ENCODE assay signal across 11 mouse cellular contexts in the genomic region with DNA sequence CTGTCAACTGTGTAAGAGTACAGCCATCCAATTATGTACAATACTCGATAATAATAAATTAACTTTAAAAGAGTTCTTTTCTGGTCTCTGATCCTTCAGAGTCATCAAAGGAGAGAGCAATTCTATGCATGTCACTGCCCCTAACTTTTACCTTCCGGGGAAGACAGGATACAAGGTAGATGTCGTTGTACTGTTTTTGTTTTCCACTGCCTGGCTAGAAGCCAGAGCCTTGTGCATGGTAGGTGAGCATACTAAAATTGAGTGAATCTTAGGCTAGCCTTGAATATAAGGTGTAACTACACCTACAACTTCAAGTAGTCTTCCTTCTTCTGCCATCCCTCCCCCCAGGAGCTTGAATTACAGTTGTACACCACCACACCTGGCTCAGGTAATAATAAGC. TPM values are rescaled to one million over a fixed set of nuclear protein-coding genes. Genes with fewer than 3 reads are reported as not detected.
DNase-seq lines count a peak whose midpoint lies in the region; ATAC-seq and TF ChIP-seq lines count a peak whose summit lies in the region.
"Had no signal": no experiment of that assay in that cellular context is flagged by ENCODE, and none has a peak within 500 bp of the region (broad histone marks: within the 10 kb centered on the region; RNA-seq: fewer than 3 reads in every experiment).

No protein-coding gene starts in this region.

- no peaks in the 10 kb centered on the region for H3K9me3 ChIP-seq in kidney, postnatal 0 days (replicated peaks; ENCODE audit: low read length)

- no peaks in the 10 kb centered on the region for H3K36me3 ChIP-seq in kidney, postnatal 0 days (ENCODE audit: insufficient read depth, low read length)

- no peaks in the 10 kb centered on the region for H3K27me3 ChIP-seq in kidney, postnatal 0 days (ENCODE audit: insufficient read depth, low read length)

- H3K4me3 ChIP-seq in kidney, postnatal 0 days (replicated peaks; ENCODE audit: low read depth, low read length): no peak overlapping the region
- peak overlapping the region; percentile 46 for H3K4me3 ChIP-seq in bone marrow, adult 2 months (replicated peaks; ENCODE audit: control insufficient read depth, low read depth, low read length)

- ATAC-seq in kidney, postnatal 0 days (replicated peaks; ENCODE audit: low FRiP score, low read depth): no peak
- no peak for ATAC-seq in monocyte, adult 5-6 weeks (replicated peaks; ENCODE audit: insufficient number of reproducible peaks, low FRiP score, low TSS enrichment, poor library complexity, severe bottlenecking)

- whole genome bisulfite sequencing in kidney, postnatal 0 days: 60% methylated on average over 3 of the region's 3 CpGs
- WGBS in bone marrow, adult 2 months: 51% methylated on average over 3 of the region's 3 CpGs

- H3K27ac ChIP-seq in kidney, postnatal 0 days: no peak overlapping the region
- no peak overlapping the region for H3K27ac ChIP-seq in bone marrow, adult 2 months (ENCODE audit: control insufficient read depth, insufficient read depth, low read depth, low read length, poor library complexity)

- no peak for TF ChIP-seq POLR2A in bone marrow, adult 2 months (IDR thresholded peaks at IDR 0.05; ENCODE audit: borderline replicate concordance, control insufficient read depth, low read depth, low read length)

- peaks cover 10% of the 10 kb centered on the region; the same call in 1 of the 2 replicates for H3K4me1 ChIP-seq in kidney, postnatal 0 days (replicated peaks; ENCODE audit: insufficient read depth, low read length)
- peaks cover 1% of the 10 kb centered on the region; the same call in 1 of the 2 replicates for H3K4me1 ChIP-seq in bone marrow, adult 2 months (ENCODE audit: control insufficient read depth, insufficient read depth, low read length)

- no peak for DNase-seq in kidney, postnatal 0 days (ENCODE audit: low spot score)
- DNase-seq in kidney, adult 8-10 months: no peak
- DNase-seq in CD4-positive, CD25-positive, alpha-beta regulatory T cell, adult 2 months (ENCODE audit: low read depth, low spot score): peak; percentile 46
- DNase-seq in induced T-regulatory cell, adult 2 months (ENCODE audit: low read depth): peak; percentile 67
- DNase-seq in embryo, embryonic 10.5 days (ENCODE audit: low spot score): no peak
- DNase-seq: adrenal gland, postnatal 10 days; cerebellum, adult 8-10 months; gastrocnemius, postnatal 25 days; lung, postnatal 4 days had no signal

- H3K9ac ChIP-seq in kidney, postnatal 0 days (ENCODE audit: low read depth, low read length): no peak overlapping the region

- H3K4me2 ChIP-seq in kidney, postnatal 0 days (ENCODE audit: low read length): peak overlapping the region; percentile 88; the same call in 1 of the 2 replicates

- no peak for TF ChIP-seq CTCF in kidney, postnatal 0 days (IDR thresholded peaks at IDR 0.05; ENCODE audit: low read depth)
- no peak for TF ChIP-seq CTCF in bone marrow, adult 2 months (IDR thresholded peaks at IDR 0.05; ENCODE audit: control insufficient read depth, insufficient read depth, low read length)

RNA-seq across cellular contexts. Expression of a gene that starts 10.9 kb away (rescaled TPM):
- 25.1 and 25.9 TPM in 2 replicates for polyA plus RNA-seq in kidney, postnatal 0 days (2015; fragmentation: Nextera tagmentation; extraction: Ambion mirVana)
- polyA plus RNA-seq in bone marrow, adult 2 months (2011; ENCODE audit: insufficient read depth, insufficient read length, low replicate concordance, missing spikeins): 40.0 and 47.4 TPM in 2 replicates
- total RNA-seq in monocyte, adult 5-6 weeks (2017): 272 to 301 TPM (median 295 TPM) in 3 replicates

RNA-seq across cellular contexts. Expression of a gene that starts 32.8 kb away (rescaled TPM):
- polyA plus RNA-seq in kidney, postnatal 0 days (2015; fragmentation: Nextera tagmentation; extraction: Ambion mirVana): 11.1 and 12.1 TPM in 2 replicates
- polyA plus RNA-seq in bone marrow, adult 2 months (2011; ENCODE audit: insufficient read depth, insufficient read length, low replicate concordance, missing spikeins): 6.9 and 16.6 TPM in 2 replicates
- total RNA-seq in monocyte, adult 5-6 weeks (2017): 5.4 to 11.0 TPM (median 6.3 TPM) in 3 replicates

RNA-seq across cellular contexts. Expression of a gene that starts 50.4 kb away (rescaled TPM):
- polyA plus RNA-seq in kidney, postnatal 0 days (2015; fragmentation: Nextera tagmentation; extraction: Ambion mirVana): 4.4 and 4.5 TPM in 2 replicates
- 2.4 and 6.2 TPM in 2 replicates for polyA plus RNA-seq in bone marrow, adult 2 months (2011; ENCODE audit: insufficient read depth, insufficient read length, low replicate concordance, missing spikeins)
- total RNA-seq in monocyte, adult 5-6 weeks (2017): 0.32 to 0.49 TPM (median 0.38 TPM) in 3 replicates

Comparison
In these comparisons a context has a peak if more than half of its experiments do, and no peak if none do; other contexts are left out.
1. DNase-seq: peak in CD4-positive, CD25-positive, alpha-beta regulatory T cell, adult 2 months (single experiment) and induced T-regulatory cell, adult 2 months (single experiment); none in kidney, postnatal 0 days (single experiment), kidney, adult 8-10 months (0 of 2) and embryo, embryonic 10.5 days (single experiment).